Mouse (Mus musculus) heart, adult 8-10 months (tissue): ENCODE measurements around the gene Ifitm3. TPM values are rescaled to one million over a fixed set of nuclear protein-coding genes. Genes with fewer than 3 reads are reported as not detected.
"Not testable (repeated sequence)": the region's sequence is repeated elsewhere in the genome, so short reads cannot be mapped to it uniquely, and the experiment has no call there.

ENCODE experiments used
- DNase-seq: peaks from one replicate; pipeline ENCODE4 v3.0.0; 2022; ENCODE audit warnings: low spot score
- total RNA-seq, 4 experiments: library from RNA; stranded (reverse); gene quantifications; 2 replicates each; pipeline ENCODE4 v1.2.4; 2022

Ifitm3 gene
- total RNA-seq, 4 experiments from 2014 or later, result 83.5 to 104 (median 88.4) TPM

GRCm38 (mm10) chr7:141000881-141001708 is 9.5 kb downstream of the Ifitm3 start:
- DNase-seq, result no peak

GRCm38 (mm10) chr7:140998853-140999700 is 11.5 kb downstream of the Ifitm3 start:
- no peak for DNase-seq

- no peak for DNase-seq
Observed at GRCm38 (mm10) chr7:140997817-140998216, 12.8 kb downstream of the Ifitm3 start.

GRCm38 (mm10) chr7:140991117-140991689 is 19.4 kb downstream of the Ifitm3 start:
- DNase-seq, result no peak

GRCm38 (mm10) chr7:140990622-140991021 is 19.9 kb downstream of the Ifitm3 start:
- DNase-seq, result no peak

GRCm38 (mm10) chr7:140990185-140990584 is 20.4 kb downstream of the Ifitm3 start:
- DNase-seq, result no peak

- DNase-seq, result no peak
Observed at GRCm38 (mm10) chr7:140989022-140989421, 21.5 kb downstream of the Ifitm3 start.

- DNase-seq, result no peak
Observed at GRCm38 (mm10) chr7:140987182-140988138, 23.1 kb downstream of the Ifitm3 start.

- no peak for DNase-seq
Observed at GRCm38 (mm10) chr7:140982971-140983370, 27.6 kb downstream of the Ifitm3 start.

- DNase-seq, result no peak
Observed at GRCm38 (mm10) chr7:140981704-140982103, 28.9 kb downstream of the Ifitm3 start.

GRCm38 (mm10) chr7:140976720-140977119 is 33.9 kb downstream of the Ifitm3 start:
- DNase-seq, result not testable (repeated sequence)

- DNase-seq, result no peak
Observed at GRCm38 (mm10) chr7:140975465-140975864, 35.1 kb downstream of the Ifitm3 start.

- no peak for DNase-seq
Observed at GRCm38 (mm10) chr7:140974940-140975339, 35.6 kb downstream of the Ifitm3 start.

GRCm38 (mm10) chr7:140973396-140974165 is 37.0 kb downstream of the Ifitm3 start:
- no peak for DNase-seq

- peak; percentile 56 for DNase-seq
Observed at GRCm38 (mm10) chr7:140971479-140972171, 38.9 kb downstream of the Ifitm3 start.

GRCm38 (mm10) chr7:140970931-140971330 is 39.6 kb downstream of the Ifitm3 start:
- no peak for DNase-seq

- DNase-seq, result not testable (repeated sequence)
Observed at GRCm38 (mm10) chr7:140968710-140969109, 41.9 kb downstream of the Ifitm3 start.

- no peak for DNase-seq
Observed at GRCm38 (mm10) chr7:140967862-140968591, 42.5 kb downstream of the Ifitm3 start.

- no peak for DNase-seq
Observed at GRCm38 (mm10) chr7:140966921-140967320, 43.6 kb downstream of the Ifitm3 start, which contains the start of gene Ifitm1. Ifitm1 (plus strand) TSS chr7:140967221.
